Mouse (Mus musculus) olfactory bulb, adult 2 months (tissue): ENCODE measurements around the gene Shroom3.

Experiments
- CTCF ChIP-seq: fragments of 200-500 bp; IDR thresholded peaks from 2 replicates; pipeline ENCODE4 v1.5.1; 2012; ENCODE audit warnings: low read depth, mild to moderate bottlenecking, low read length, moderate library complexity; ENCODE audit not compliant: insufficient read depth
- POLR2A ChIP-seq: fragments of 200-500 bp; IDR thresholded peaks from 2 replicates; pipeline ENCODE4 v1.6.1; 2012; ENCODE audit warnings: mild to moderate bottlenecking, low read depth, low read length, moderate library complexity; ENCODE audit not compliant: insufficient read depth

DNA sequence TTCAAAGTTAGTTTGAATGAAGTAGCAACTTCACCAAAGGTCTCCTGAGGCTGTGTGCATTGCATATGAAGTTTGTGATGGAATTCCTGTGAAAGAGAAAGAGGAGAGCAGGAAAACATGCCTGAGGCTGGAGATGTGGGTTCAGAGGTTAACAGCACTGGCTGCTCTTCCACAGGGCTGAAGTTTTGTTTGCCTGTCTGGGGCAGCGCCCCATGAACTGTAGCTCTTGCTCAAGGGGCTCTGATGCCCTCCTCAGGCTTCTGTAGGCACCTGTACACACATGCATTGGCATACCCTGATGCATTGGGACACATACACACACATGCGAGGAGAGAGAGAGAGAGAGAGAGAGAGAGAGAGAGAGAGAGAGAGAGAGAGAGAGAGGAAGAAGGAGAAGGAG is 32.7 kb downstream of the Shroom3 start:
- no peak for TF ChIP-seq CTCF
- TF ChIP-seq POLR2A = no peak
